Mouse (Mus musculus) CD4-positive helper T cell, adult 2 months (primary cell): ENCODE results near the gene Zfp568.
"Not testable (repeated sequence)": the region's sequence is repeated elsewhere in the genome, so short reads cannot be mapped to it uniquely, and the experiment has no call there.

Source experiments
- DNase-seq: peaks from one replicate; pipeline ENCODE4 v3.0.0-alpha.2; 2012; ENCODE audit warnings: low read depth, missing footprints, low spot score

Gene Zfp568

DNA sequence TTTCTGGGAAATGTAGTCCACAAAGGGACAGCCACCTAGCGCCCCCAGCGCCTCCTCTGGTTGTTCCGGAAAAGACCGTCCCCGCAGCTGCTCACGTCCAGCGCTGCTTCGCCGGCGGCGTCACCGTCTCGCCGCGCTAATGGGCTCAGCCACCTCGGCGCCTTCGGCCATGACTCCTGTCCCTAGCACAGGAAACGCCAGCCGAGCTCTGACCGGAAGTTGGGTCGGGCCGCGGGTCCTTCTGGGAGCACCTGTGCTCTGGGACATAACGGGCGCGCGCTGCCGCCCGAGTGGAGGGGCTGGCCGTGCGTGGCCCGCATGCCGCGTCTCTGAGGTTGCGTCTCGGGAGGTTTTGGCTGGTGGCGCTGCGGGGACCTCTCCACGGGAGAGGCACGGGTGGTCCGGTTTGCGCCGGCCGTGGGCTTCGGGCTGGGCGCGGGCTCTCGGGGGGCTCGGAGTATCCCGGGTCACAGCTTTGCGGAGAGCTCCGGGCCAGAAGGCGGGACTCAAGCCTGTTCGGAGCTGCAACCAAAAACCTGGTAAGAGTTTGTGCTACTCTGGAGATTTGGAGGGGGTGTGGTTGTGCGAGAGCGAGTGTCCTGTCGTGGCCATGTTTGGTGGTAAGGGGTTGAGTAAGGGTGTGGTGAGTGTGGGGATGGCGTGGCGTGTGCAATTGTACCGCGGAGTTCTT is at the start of gene Zfp568:
Zfp568 (plus strand) TSS at position 266 of the 691 bp plus-strand sequence.
- peak; percentile 81 for DNase-seq

GRCm38 (mm10) chr7:29938856-29939255 is 44.9 kb upstream of the Zfp568 start:
- DNase-seq, result no peak

GRCm38 (mm10) chr7:29941027-29941426 is 42.7 kb upstream of the Zfp568 start:
- no peak for DNase-seq

- no peak for DNase-seq
Measured at GRCm38 (mm10) chr7:29942740-29943139, 41.0 kb upstream of the Zfp568 start.

- no peak for DNase-seq
Measured at GRCm38 (mm10) chr7:29943720-29944119, 40.0 kb upstream of the Zfp568 start.

DNA sequence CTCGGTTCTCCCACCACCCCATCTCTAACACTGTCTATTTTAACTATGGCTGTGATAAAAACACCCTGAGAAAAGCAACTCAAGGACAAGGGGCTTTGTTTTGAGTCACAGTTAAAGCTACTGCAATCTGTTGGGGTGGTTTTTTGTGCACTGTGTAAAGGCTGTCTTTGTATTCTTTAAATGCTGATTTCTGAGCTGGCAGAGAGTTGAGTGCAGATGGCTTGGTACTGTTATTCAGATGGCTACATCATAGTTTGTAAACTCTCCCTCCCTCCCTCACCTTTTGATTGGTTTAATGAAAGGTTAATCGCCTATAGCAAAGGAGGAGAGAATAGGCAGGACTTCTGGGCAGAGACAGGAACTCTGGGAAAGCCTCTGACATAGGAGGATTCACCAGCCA is 39.6 kb upstream of the Zfp568 start:
- DNase-seq, result no peak

- no peak for DNase-seq
Measured at GRCm38 (mm10) chr7:29953086-29953485, 30.7 kb upstream of the Zfp568 start.

- DNase-seq, result peak; percentile 84
Measured at GRCm38 (mm10) chr7:29953513-29954401, 30.0 kb upstream of the Zfp568 start, which contains the start of gene Zfp74. Gene Zfp74 (minus strand): TSS chr7:29954089.

GRCm38 (mm10) chr7:29954731-29955130 is 29.0 kb upstream of the Zfp568 start:
- DNase-seq, result peak; percentile 49

DNA sequence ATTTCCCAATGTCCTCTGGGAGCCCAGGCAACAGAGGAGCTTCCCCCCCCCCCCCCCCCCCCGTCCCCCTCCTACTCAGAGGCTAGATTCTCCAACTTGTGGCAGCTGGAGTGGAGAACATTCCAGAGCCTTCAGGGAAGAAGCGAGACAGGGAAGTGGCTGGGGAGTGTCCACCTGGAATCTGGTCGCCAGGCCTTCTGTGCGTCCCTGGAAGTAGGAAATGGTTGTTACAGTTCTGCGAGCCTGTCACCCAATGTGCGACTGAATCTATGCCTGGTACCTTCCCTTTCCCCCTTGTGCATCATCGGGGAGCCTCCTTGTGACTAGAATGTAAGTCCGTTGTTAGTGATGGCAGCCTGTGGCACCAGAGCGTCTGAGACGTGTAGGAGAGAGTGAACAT is 27.5 kb upstream of the Zfp568 start:
- no peak for DNase-seq

- DNase-seq, result no peak
Measured at GRCm38 (mm10) chr7:29958125-29958724, 25.5 kb upstream of the Zfp568 start.

GRCm38 (mm10) chr7:29959004-29959403 is 24.8 kb upstream of the Zfp568 start:
- no peak for DNase-seq

GRCm38 (mm10) chr7:29965115-29965810 is 18.5 kb upstream of the Zfp568 start:
- not testable (repeated sequence) for DNase-seq

DNA sequence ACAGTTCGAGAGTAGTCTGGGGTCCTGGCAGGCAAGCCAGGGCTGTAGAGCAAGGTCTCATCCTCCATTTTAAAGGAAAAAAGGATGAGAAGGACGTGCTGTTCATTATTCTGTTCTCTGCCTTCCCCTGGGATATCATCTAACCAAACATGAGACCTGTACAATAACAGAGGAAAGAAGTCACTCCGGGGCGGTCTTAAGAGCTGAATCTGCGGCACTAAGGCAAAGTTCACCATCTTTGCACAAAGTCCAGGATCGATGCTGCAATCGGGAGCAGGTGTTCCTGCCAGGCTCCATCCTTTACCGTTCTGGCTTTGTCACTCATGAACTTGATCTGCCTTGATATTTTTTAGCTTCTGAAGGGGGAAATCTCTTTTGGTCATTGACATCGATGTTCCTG is 13.1 kb upstream of the Zfp568 start:
- no peak for DNase-seq

DNA sequence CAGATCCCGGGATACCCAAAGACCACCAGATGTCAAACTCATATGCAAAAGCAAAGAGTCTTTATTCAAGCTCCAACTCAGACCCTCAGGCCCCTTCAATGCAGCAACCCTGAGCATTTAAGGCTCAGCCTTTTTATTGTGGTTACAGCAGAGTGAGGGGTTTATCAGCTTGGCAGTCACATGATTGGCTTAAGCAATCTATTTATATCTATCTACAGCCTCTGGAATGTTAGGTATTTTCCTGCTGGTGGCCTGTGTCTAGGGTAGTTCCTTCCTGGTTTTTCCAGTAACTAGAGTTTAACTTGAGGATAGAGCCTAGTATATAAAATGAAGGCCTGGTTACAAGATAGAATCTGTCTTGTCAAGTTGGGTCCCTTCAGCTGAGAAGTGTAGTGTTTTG is 3.0 kb upstream of the Zfp568 start:
- no peak for DNase-seq

DNA sequence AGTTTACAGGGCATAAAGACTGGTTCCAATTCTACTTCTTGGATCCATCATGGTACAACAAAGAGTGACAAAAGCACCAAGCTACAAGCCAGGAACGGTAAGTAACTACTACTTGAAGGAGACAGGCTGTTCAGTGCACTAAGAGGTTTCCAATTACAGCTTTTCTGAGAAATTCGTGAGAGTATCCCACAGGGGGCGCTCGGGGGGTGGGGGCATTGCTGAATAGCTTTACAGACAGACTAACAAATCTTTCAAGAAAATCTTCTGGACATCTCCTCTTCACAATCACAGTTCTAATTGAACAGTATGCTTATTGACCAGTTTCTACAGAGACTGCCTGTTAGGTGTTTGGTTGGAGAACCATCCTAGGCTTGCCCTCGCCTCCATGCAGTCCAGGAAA is 2.3 kb upstream of the Zfp568 start:
- no peak for DNase-seq

DNA sequence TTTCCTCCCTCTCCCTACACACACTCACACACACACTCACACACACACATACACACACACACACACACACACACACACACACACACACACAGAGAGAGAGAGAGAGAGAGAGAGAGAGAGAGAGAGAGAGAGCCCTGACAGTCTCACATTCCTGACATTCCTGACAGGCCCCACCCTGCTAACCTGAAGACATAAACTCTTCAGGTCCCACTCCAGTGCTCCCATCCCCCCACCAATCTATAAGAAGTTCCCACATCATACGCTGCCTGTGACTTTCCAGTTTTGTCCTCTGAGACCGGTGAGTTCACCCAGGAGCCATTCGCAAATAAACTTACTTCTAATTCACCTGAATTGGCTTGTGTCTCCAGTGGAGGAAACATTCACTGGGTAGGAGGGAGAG is 1.9 kb upstream of the Zfp568 start:
- DNase-seq, result no peak

- no peak for DNase-seq
Measured at GRCm38 (mm10) chr7:29982341-29982740, 1.4 kb upstream of the Zfp568 start.

DNA sequence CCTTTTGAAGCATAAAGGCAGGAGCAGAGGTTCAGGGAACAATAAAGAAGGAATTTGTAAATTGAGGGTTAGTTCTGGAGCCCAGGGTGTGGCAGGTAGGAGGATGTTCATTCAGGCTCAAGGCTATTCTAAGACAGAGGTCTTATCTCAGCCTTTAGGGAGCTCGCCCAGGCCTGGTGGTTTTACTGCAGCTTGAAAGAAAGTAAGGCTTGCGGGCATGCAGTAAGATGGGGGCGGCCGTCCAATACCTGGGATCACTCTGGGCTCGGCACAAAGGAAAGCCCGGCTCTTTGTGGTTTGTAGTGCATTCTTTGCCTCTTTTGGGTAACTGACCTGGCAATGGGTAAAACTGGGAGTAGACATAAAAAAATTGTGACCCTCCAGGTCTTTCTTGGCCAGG is 824 bp upstream of the Zfp568 start:
- no peak for DNase-seq

DNA sequence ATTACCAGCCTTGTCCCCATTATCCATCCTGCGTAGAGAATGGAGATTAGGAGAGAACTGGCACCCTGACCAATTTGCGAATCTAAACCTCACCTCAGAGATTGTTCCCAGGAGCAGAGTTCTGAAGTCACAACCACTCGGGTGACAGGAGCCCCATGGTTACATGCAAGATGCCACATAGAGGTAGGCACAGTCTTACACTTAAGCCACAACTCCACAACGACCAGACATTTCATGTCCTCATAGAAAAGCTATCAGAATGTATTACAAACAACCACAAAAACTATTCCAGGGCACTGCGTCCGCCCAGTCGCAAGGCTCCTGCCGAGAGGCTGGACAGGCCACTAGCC is 440 bp upstream of the Zfp568 start:
- no peak for DNase-seq

GRCm38 (mm10) chr7:29986101-29986500 is 2.3 kb downstream of the Zfp568 start:
- DNase-seq, result no peak

DNA sequence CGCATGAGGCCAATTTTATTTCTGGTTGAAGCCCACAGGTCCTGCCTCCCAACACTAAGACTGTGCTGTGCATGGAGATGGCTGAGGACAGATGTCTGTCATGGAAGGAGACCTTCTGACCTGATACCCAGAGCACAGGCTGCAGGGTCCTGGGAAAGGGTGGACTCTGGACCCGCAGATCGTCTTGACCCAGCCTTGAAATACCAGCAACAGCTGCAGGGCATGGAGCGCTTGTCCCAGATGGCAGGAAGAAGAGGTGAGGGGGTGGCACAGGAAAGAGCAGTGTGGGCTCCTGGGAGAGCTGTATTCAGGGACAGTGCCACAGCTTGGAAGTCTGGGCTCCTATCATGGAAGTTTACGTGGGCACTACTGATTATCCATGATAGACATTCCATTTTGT is 3.8 kb downstream of the Zfp568 start:
- DNase-seq, result no peak
